Mouse (Mus musculus) CD4-positive, CD25-positive, alpha-beta regulatory T cell, adult 4 months (primary cell): Measurements from ENCODE around the gene Abi1. TPM values are rescaled to one million over a fixed set of nuclear protein-coding genes. Genes with fewer than 3 reads are reported as not detected.
"Not testable (repeated sequence)": the region's sequence is repeated elsewhere in the genome, so short reads cannot be mapped to it uniquely, and the experiment has no call there.

Source experiments
- ATAC-seq: one replicate; pipeline ENCODE4 v1.8.0; 2017
- polyA plus RNA-seq, 2 experiments: library from polyadenylated mRNA; unstranded; fragments of 100-300 nt; shearing (Covaris generic); gene quantifications; one replicate each; pipeline ENCODE4 v1.2.1; 2017

Abi1 gene
- polyA plus RNA-seq, 2 experiments from 2014 or later = 208 to 259 TPM

DNA sequence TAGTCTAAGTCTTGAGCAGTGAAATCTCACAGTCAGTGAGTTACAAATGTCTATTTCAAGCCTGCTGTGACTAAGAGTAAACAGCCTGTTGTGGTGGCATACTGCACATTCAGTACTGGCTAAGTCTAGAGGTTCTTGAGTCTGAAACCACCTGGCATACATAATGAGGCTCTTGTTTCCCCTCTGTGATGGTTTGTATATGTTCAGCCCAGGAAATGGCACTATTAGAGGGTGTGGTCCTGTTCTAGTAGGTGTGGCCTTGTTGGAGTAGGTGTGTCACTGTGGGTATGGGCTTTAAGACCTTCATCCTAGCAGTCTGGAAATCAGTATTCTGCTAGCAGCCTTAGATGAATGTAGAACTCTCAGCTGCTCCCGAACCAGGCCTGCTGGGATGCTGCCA is 82.6 kb downstream of the Abi1 start:
- peak; percentile 81 for ATAC-seq

DNA sequence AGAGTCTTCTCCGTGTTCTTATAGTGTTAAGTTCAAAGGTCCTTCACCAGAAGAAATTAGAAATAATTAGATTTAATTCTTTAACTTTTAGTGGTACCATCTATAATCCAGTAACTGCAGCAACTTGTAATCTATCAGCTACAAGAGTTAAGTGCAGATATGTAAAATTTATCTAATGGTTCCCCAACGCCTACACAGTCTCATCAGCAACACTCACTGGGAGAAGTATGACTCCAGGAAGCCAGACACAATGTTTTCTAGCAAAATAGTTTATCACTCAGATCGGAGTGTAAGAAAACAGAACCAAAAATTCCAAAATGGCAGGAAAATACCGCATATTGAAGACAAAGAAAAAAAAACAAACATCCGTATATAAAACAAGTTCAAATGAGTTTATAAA is 84.1 kb downstream of the Abi1 start:
- no peak for ATAC-seq

DNA sequence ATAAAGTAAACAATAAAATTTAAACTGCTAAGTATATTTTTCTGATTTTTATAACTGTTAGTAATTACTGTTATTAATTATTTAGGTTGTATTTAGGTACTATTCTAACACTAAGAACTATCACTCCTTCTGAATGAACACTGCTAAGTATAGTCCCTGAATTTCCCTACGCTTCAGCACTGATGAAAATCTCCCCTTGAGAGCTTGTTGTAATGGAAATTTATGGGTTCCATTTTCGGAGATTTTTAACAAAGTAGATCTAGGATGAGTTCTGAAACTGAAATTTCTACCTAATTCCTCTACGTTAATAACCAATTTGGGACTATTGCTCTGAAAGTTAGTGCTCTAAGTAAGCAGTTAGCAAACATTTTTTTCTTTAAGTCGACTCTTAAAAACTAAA is 85.8 kb downstream of the Abi1 start:
- ATAC-seq = no peak

DNA sequence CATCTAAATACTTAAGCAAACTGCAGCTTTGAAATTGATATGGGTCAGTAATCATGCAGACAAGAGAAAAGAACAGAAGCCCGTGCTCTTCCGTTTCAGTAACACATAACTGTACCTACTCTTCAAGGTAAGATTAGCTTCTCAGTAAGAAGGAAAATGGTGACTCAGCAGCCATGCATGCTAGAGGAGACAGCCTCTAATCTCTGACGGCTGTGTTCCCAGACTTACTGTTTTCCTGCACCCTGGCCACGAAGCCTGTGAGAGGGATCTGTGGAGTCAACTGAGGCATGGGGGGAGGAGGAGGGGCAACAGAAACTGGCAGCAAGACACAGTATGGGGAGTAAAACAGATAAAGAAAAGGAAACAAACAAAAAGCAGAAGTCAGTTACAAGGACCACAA is 90.1 kb downstream of the Abi1 start:
- no peak for ATAC-seq

DNA sequence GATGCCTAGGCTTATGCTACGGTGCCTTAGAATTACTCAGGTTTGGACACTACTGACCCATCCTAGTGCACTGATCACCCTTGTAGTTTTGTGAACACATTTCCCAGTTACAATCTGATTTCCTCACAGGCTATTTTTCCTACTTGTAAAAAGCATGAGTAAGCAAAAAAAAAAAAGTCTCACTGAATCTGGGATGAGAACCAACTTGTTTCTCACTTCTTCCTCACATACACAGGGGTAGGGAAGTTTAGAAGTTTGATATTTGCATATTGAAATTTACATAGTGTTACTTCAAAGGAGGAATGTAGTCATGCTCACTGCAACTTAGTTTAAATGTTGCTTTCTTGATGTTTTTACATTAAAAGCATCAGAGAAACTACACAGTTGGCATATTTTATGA is 106.5 kb downstream of the Abi1 start:
- no peak for ATAC-seq

DNA sequence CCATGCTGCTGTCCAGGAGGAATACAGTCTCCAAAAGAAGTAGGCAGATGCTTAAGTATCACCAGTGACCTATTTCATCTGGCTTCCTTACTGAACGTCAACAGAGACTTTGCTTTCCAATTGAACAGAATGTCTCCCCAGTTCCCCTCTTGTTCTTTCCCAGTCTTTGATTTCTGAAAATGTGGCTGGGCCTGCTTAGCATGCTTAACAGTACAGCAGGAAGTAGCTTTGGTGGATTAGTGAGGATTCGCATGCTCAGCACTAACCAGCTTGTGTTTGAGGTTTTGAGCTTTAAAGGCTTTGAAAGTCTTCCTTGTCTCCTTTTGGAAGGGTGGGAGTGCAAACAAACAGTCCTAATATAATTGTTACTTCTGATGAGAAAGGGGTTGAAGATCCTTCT is 111.8 kb downstream of the Abi1 start:
- ATAC-seq = no peak

DNA sequence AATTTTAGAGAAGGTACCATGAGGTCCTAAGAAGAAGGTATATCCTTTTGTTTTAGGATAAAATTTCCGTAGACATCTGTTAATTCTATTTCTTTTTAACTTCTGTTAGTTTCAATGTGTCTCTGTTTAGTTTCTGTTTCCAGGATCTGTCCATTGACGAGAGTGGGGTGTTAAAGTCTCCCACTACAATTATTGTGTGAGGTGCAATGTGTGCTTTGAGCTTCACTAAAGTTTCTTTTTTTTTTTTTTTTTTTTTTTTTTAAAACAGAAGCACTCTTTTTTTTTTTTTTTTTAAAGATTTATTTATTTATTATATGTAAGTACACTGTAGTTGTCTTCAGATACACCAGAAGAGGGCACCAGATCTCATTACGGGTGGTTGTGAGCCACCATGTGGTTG is 114.1 kb downstream of the Abi1 start:
- not testable (repeated sequence) for ATAC-seq

DNA sequence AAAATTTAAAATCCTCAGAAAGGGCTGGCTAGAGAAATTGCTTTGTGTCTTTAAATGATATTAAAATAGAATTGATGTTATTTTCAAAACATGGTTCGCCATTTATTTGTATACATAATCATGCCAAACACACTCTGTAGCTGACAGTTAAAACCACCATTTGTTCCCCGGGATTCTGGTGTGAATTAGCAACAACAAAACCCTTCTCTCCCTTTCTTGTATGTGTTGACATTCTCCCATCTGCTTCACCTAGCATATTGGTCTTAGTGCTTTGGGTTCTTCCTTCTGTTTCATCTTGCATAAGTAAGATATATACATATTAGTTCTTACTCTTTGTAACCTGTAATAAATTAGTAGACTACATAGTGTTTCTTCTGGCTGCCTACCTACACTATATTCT is 121.4 kb downstream of the Abi1 start:
- ATAC-seq = no peak

DNA sequence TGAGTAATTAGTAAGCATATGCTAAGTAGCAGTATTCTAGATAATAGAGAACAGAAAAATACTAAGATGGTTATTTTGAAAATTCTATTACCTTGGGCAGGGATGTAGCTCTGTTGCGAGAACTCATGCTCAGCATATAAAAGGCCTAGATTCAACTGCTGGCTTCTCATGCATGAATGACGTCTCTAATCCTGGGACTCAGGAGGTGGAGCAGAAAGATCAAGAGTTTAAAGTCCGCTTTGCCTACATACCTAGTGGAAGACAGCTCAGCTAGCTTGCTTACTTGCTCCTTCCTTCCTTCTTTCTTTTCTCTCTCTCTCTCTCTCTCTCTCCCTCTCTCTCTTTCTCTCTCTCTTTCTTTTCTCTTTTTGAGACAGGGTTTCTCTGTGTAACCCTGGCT is 125.6 kb downstream of the Abi1 start:
- no peak for ATAC-seq

DNA sequence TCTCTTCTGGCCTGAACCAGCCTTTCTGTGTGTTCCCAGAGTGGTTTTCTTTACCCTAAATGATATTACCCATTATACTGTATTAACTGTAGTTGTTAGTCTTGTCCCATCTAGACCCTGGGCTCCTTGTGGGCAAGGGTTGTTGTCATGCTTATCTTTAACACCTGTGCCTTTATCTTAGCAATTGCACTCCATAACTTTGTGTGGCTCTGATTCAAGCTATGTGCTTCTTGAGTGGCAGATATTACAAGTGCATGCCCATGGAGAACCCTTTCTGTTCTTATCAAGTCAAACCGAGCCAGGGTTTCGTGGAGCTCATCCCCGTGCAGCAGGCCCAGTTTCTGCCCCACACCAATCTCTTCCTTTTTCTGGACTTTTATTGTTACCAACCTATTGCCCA is 136.1 kb downstream of the Abi1 start:
- ATAC-seq = no peak

DNA sequence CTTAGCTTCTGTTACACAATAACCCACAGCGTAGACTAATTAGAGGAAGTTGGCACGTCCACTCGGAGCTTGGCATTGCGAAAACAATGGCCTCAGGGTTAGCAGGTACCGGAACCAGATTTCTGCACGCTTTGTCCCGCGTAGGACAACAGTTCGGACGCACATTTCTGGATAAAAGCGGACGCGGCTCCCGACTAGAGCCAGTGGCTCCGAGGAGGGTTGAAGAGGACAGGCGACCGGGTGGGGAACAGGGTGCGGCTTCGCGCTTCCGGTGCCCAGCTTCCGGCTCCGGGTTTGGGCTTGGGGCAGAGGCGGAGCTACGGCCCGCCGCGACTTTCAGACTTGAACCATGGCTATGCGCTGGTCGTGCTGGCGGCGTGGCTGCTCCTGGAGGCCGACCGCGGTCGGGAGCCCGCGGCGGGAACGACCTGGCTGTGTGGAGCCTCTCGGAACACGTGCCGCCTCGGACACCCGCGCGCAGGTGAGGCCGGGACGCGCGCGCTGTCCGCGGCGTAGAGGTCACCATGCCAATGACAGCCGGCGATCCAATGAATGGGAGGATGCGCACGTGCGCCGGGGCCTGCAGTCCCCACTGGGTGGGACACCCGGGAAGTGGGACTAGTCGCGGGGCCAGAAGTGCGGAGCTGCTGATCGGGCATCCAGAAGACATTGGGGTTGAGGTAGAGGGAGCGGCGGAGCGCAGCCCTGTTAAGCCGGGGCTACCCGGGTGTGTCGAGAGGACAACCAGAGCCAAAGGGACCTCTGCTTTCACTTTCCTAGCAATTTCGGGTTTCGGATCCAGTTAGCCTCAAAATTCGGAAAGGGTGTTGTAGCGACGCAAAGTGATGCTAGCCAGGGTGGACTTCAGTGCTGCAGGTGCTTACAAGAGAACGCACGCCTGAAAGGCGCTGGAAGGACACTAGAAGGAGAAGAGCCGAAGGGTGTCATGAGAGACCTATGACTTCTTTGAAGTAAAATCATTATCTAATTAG is 144.5 kb downstream of the Abi1 start, which contains the start of gene Pdss1:
Pdss1 (plus strand) TSS at position 241 of the 992 bp plus-strand sequence.
- ATAC-seq = peak; percentile 96

DNA sequence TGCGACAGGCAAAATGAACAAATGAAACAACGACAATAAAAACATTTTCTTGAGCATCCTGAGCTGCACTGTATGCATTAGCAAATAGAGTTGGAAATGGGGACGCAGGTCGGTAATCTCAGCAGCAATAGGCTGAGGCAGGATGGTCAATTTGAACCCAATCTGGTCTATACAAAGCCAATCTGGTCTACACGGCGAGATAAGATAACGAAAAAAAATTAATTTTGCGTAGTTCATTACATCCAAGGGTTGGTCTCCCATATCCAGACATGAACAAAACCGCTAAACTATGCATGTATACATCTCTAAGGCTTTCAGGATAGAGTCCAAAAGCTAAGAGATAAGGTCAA is 145.1 kb downstream of the Abi1 start:
- no peak for ATAC-seq

Other genes starting within 250 kb of the Abi1 start
- gene Pdss1, start 144.7 kb downstream of the Abi1 start, polyA plus RNA-seq = 1 to 10 TPM; 9.4 to 9.5 TPM
- 10 to 100 TPM; 61.5 to 85.5 TPM for gene Acbd5, start 27.9 kb upstream of the Abi1 start, polyA plus RNA-seq
- 1 to 10 TPM; 1.5 to 2.8 TPM for gene Mastl, start 115.8 kb upstream of the Abi1 start, polyA plus RNA-seq
- 100 to 1,000 TPM; 139 to 141 TPM for gene Yme1l1, start 116.1 kb upstream of the Abi1 start, polyA plus RNA-seq
- gene 4931423N10Rik, start 167.2 kb upstream of the Abi1 start, polyA plus RNA-seq = not detected